Mouse (Mus musculus): Measurements from ENCODE around the gene Evi5. TPM values are rescaled to one million over a fixed set of nuclear protein-coding genes. Genes with fewer than 3 reads are reported as not detected.
A peak's percentile ranks its signal among the peaks of the same experiment; 100 is the strongest.

Gene Evi5
- polyA plus RNA-seq, 1 experiment, result 37.2 TPM

DNA sequence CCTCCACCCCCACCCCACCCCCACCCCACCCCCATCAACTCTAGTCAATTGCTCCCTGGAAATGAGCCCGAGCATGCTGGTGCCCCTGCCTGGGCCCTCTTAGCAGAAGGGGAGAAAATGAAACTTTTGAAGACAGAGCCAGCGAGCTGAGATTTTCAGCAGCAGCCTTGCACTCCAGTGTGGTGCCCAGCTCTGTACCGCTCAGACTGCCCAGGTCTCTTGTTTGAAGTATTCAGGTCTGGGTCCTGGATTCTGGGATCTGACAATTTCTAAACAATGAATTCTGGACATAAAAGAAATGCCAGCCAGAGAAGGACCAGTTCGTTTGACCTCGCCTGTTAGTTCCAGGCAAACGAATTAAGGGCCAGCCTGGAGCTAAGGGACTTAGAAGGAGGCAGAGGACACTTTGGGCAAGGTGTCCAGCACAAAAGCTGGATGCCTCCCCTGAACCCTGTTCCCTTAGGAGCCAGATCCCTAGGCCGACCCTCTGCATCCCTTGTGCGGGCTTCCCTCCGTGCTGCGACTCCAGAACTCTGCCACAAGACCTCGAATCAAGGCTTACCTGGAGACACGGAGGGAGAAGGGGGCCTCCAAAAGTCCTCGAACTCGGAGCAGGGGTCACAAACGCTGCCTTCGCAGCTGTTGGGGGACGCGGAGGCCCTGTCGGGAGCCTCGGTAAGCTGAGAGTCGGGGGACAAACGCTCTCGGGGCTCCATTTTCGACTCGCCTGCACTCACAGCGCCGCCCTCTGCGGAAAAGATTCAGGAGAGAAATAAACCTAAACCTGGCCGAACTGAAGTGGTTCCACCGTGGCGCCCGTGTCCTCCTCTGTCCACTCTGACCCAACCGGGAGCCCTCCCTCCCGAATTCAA is 152.0 kb downstream of the Evi5 start:
- H3K27me3 ChIP-seq (ENCODE audit: control insufficient read depth, insufficient read depth, low read length), result peaks cover 20% of the 10 kb centered on the region; the same call in 1 of the 2 replicates
- no peak overlapping the region for H3K4me3 ChIP-seq (replicated peaks; ENCODE audit: insufficient read depth, low read depth, low read length)
- no peak overlapping the region for H3K27ac ChIP-seq (ENCODE audit: insufficient read depth, low read length)
- peaks cover 6% of the 10 kb centered on the region; the same call in 1 of the 2 replicates for H3K4me1 ChIP-seq (ENCODE audit: control insufficient read depth, insufficient read depth, low read length)
- TF ChIP-seq POLR2A (IDR thresholded peaks at IDR 0.05; ENCODE audit: borderline replicate concordance, insufficient read depth, low read length) (no peak), CTCF (IDR thresholded peaks at IDR 0.05; ENCODE audit: borderline replicate concordance, insufficient read depth, low read depth, low read length) (no peak)
- peak; percentile 4 to 40 for DNase-seq
- 2% methylated on average over 34 of the region's 34 CpGs for WGBS

DNA sequence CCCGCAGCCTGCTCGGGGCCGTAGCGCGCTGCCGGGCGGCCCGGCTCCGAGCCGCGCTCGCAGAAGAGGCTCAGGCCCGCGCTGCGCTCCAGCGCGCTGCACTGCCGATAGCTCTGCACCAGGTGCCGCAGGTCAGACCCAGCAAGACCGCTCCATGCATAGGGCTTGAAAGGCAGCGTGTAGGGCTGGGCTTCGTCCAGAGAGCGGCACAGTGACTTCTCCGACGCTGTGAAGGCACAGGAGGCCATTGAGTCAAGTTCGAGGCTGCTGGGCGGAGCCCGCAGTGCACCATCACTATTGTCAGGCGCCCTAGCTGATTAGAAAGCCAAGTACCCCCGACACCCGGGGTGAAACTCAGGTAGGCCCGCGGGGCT is 153.3 kb downstream of the Evi5 start:
- peak in 1 of 2 experiments; percentile 17 for DNase-seq
- WGBS, result 2% methylated on average over 33 of the region's 33 CpGs
- Histone ChIP-seq H3K4me1 (ENCODE audit: control insufficient read depth, insufficient read depth, low read length) (peaks cover 6% of the 10 kb centered on the region; the same call in 1 of the 2 replicates), H3K4me3 (replicated peaks; ENCODE audit: insufficient read depth, low read depth, low read length) (peak overlapping the region; percentile 4), H3K27me3 (ENCODE audit: control insufficient read depth, insufficient read depth, low read length) (peaks cover 20% of the 10 kb centered on the region; the same call in 1 of the 2 replicates), H3K27ac (ENCODE audit: insufficient read depth, low read length) (no peak overlapping the region)
- TF ChIP-seq POLR2A (IDR thresholded peaks at IDR 0.05; ENCODE audit: borderline replicate concordance, insufficient read depth, low read length), result no peak
- TF ChIP-seq CTCF (IDR thresholded peaks at IDR 0.05; ENCODE audit: borderline replicate concordance, insufficient read depth, low read depth, low read length), result no peak

GRCm38 (mm10) chr5:107720991-107721637 is 153.8 kb downstream of the Evi5 start:
- 1% methylated on average over 58 of the region's 58 CpGs for WGBS
- TF ChIP-seq CTCF (IDR thresholded peaks at IDR 0.05; ENCODE audit: borderline replicate concordance, insufficient read depth, low read depth, low read length) (no peak), POLR2A (IDR thresholded peaks at IDR 0.05; ENCODE audit: borderline replicate concordance, insufficient read depth, low read length) (no peak)

DNA sequence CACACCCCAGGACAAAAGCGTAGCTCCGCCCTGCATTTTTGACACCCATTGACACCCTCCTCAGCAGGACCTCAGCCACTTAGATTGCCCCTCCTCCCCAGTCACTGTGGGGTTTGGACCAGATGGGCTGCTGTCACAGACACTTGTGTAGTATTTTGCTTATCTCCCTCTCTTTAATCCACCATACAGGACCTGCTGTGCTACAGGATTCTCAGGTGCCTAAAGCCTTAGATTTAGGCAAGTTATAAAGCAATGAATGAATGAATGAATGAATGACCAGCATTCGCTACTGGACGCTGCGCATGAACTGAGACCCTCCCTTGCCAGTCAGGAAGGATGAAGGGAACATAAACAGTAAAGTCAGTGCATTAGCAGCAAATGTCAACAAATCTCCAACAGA is 154.4 kb downstream of the Evi5 start:
- no peak for DNase-seq
- TF ChIP-seq POLR2A (IDR thresholded peaks at IDR 0.05; ENCODE audit: borderline replicate concordance, insufficient read depth, low read length) (no peak), CTCF (IDR thresholded peaks at IDR 0.05; ENCODE audit: borderline replicate concordance, insufficient read depth, low read depth, low read length) (no peak)
- H3K4me1 ChIP-seq (ENCODE audit: control insufficient read depth, insufficient read depth, low read length), result peaks cover 6% of the 10 kb centered on the region; the same call in 1 of the 2 replicates
- no peak overlapping the region for H3K4me3 ChIP-seq (replicated peaks; ENCODE audit: insufficient read depth, low read depth, low read length)
- WGBS, result 5% methylated on average over 5 of the region's 5 CpGs
- H3K27ac ChIP-seq (ENCODE audit: insufficient read depth, low read length), result no peak overlapping the region
- peaks cover 20% of the 10 kb centered on the region; the same call in 1 of the 2 replicates for H3K27me3 ChIP-seq (ENCODE audit: control insufficient read depth, insufficient read depth, low read length)

More at GRCm38 (mm10) chr5:107720991-107721637, 153.8 kb downstream of the Evi5 start:
- DNase-seq, result peak in 1 of 2 experiments; percentile 18
- Histone ChIP-seq H3K4me1 (ENCODE audit: control insufficient read depth, insufficient read depth, low read length) (peaks cover 6% of the 10 kb centered on the region; the same call in 1 of the 2 replicates), H3K27ac (ENCODE audit: insufficient read depth, low read length) (no peak overlapping the region), H3K4me3 (replicated peaks; ENCODE audit: insufficient read depth, low read depth, low read length) (no peak overlapping the region), H3K27me3 (ENCODE audit: control insufficient read depth, insufficient read depth, low read length) (peaks cover 20% of the 10 kb centered on the region; the same call in 1 of the 2 replicates)

GRCm38 (mm10) chr5:107719786-107720185 is 155.1 kb downstream of the Evi5 start:
- no peak for DNase-seq
- H3K27me3 ChIP-seq (ENCODE audit: control insufficient read depth, insufficient read depth, low read length), result peaks cover 20% of the 10 kb centered on the region; the same call in 1 of the 2 replicates
- H3K4me3 ChIP-seq (replicated peaks; ENCODE audit: insufficient read depth, low read depth, low read length), result no peak overlapping the region
- peaks cover 6% of the 10 kb centered on the region; the same call in 1 of the 2 replicates for H3K4me1 ChIP-seq (ENCODE audit: control insufficient read depth, insufficient read depth, low read length)
- 28% methylated on average over 1 of the region's 1 CpGs for WGBS
- no peak overlapping the region for H3K27ac ChIP-seq (ENCODE audit: insufficient read depth, low read length)
- TF ChIP-seq CTCF (IDR thresholded peaks at IDR 0.05; ENCODE audit: borderline replicate concordance, insufficient read depth, low read depth, low read length) (no peak), POLR2A (IDR thresholded peaks at IDR 0.05; ENCODE audit: borderline replicate concordance, insufficient read depth, low read length) (no peak)

- Histone ChIP-seq H3K27ac (ENCODE audit: insufficient read depth, low read length) (no peak overlapping the region), H3K4me1 (ENCODE audit: control insufficient read depth, insufficient read depth, low read length) (peaks cover 6% of the 10 kb centered on the region; the same call in 1 of the 2 replicates), H3K27me3 (ENCODE audit: control insufficient read depth, insufficient read depth, low read length) (peaks cover 20% of the 10 kb centered on the region; the same call in 1 of the 2 replicates), H3K4me3 (replicated peaks; ENCODE audit: insufficient read depth, low read depth, low read length) (no peak overlapping the region)
- DNase-seq, result no peak
- WGBS, result 22% methylated on average over 3 of the region's 3 CpGs
- TF ChIP-seq POLR2A (IDR thresholded peaks at IDR 0.05; ENCODE audit: borderline replicate concordance, insufficient read depth, low read length) (no peak), CTCF (IDR thresholded peaks at IDR 0.05; ENCODE audit: borderline replicate concordance, insufficient read depth, low read depth, low read length) (no peak)
Measured at GRCm38 (mm10) chr5:107719209-107719608, 155.7 kb downstream of the Evi5 start.

- 14% methylated on average over 11 of the region's 11 CpGs for WGBS
- Histone ChIP-seq H3K4me3 (replicated peaks; ENCODE audit: insufficient read depth, low read depth, low read length) (no peak overlapping the region), H3K27ac (ENCODE audit: insufficient read depth, low read length) (no peak overlapping the region), H3K4me1 (ENCODE audit: control insufficient read depth, insufficient read depth, low read length) (peaks cover 3% of the 10 kb centered on the region; the same call in 1 of the 2 replicates), H3K27me3 (ENCODE audit: control insufficient read depth, insufficient read depth, low read length) (peaks cover 10% of the 10 kb centered on the region; the same call in 1 of the 2 replicates)
- DNase-seq, result no peak
- no peak for TF ChIP-seq POLR2A (IDR thresholded peaks at IDR 0.05; ENCODE audit: borderline replicate concordance, insufficient read depth, low read length)
- no peak for TF ChIP-seq CTCF (IDR thresholded peaks at IDR 0.05; ENCODE audit: borderline replicate concordance, insufficient read depth, low read depth, low read length)
Measured at GRCm38 (mm10) chr5:107717871-107718361, 157.0 kb downstream of the Evi5 start.
